Mouse (Mus musculus): ENCODE measurements around the gene Gm20388. TPM values are rescaled to one million over a fixed set of nuclear protein-coding genes. Genes with fewer than 3 reads are reported as not detected.

Gene Gm20388
- polyA plus RNA-seq, 1 experiment from 2014 or later: not detected

- peak overlapping the region; percentile 25 for H3K9ac ChIP-seq (ENCODE audit: low read length)
- no peaks in the 10 kb centered on the region for H3K27me3 ChIP-seq (ENCODE audit: control insufficient read depth, insufficient read depth, low read length)
- 43% methylated on average over 21 of the region's 21 CpGs for WGBS
- no peaks in the 10 kb centered on the region for H3K36me3 ChIP-seq (ENCODE audit: control insufficient read depth, insufficient read depth, low read length)
- peaks cover 43% of the 10 kb centered on the region for H3K4me1 ChIP-seq (ENCODE audit: control insufficient read depth, insufficient read depth, low read length)
- no peak overlapping the region for H3K4me3 ChIP-seq (ENCODE audit: low read depth, low read length)
- H3K27ac ChIP-seq (ENCODE audit: low read depth, low read length): no peak overlapping the region
- ATAC-seq (ENCODE audit: low FRiP score) (no peak), DNase-seq (ENCODE audit: low spot score, missing footprints) (peak; percentile 83)
- no peak overlapping the region for H3K4me2 ChIP-seq
- no peaks in the 10 kb centered on the region for H3K9me3 ChIP-seq (ENCODE audit: control insufficient read depth, low read length)
These were observed 350.9 kb downstream of the Gm20388 start for GRCm38 (mm10) chr8:120261338-120262120.

DNA sequence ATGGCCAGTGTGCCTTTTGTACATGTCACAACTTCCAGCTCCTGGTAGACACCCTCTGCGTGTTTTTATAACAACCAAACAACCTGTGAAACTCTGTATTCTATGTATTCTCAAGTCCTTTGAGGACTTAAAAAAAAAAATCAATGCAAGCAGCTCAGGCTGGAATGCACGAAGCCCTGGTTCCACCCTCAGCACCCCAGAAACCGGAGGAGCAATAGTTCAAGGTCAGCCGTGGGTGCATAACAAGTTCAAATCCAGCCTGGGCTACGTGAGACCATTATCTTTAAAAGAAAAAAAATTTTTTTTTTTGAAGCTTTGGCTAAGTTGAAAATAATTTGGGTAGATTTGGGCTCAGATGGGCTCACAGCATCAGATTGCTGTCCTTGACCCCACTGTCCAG, 353.2 kb downstream of the Gm20388 start:
- H3K27ac ChIP-seq (ENCODE audit: low read depth, low read length): no peak overlapping the region
- no peaks in the 10 kb centered on the region for H3K9me3 ChIP-seq (ENCODE audit: control insufficient read depth, low read length)
- peak; percentile 77 for DNase-seq (ENCODE audit: low spot score, missing footprints)
- WGBS: 94% methylated on average over 5 of the region's 5 CpGs
- no peak overlapping the region for H3K4me2 ChIP-seq
- no peaks in the 10 kb centered on the region for H3K27me3 ChIP-seq (ENCODE audit: control insufficient read depth, insufficient read depth, low read length)
- H3K4me1 ChIP-seq (ENCODE audit: control insufficient read depth, insufficient read depth, low read length): peaks cover 48% of the 10 kb centered on the region
- H3K36me3 ChIP-seq (ENCODE audit: control insufficient read depth, insufficient read depth, low read length): no peaks in the 10 kb centered on the region
- H3K4me3 ChIP-seq (ENCODE audit: low read depth, low read length): no peak overlapping the region
- H3K9ac ChIP-seq (ENCODE audit: low read length): no peak overlapping the region
- no peak for ATAC-seq (ENCODE audit: low FRiP score)

DNA sequence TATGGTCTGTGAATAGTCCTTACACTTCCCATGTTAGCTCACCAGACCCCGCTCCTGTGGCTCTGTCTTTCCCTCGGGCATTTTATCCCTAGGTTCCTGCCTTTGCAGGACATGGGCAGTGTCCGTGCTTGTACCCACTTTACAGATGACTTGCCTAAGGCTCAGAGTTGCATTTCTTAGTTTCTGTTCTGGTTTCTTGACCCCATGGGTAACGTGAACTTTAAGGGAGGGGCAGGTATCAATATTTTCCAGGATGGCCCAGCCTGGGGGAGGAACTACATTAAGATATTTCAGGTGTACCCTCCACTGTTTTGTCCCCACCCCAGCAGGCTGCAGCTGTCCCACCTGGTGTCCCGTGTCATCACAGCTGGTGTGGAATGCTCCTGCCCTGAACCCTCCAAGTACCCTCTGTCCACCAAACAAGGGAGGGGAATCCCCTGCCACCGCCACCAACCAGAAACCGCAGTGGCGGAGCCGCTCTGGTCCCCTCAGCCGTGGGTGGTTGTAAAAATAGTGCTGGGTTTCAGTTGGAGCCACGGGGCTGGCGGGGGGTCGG, 353.8 kb downstream of the Gm20388 start:
- ATAC-seq (ENCODE audit: low FRiP score): peak; percentile 41; the same call in 1 of the 2 replicates
- no peaks in the 10 kb centered on the region for H3K9me3 ChIP-seq (ENCODE audit: control insufficient read depth, low read length)
- no peaks in the 10 kb centered on the region for H3K27me3 ChIP-seq (ENCODE audit: control insufficient read depth, insufficient read depth, low read length)
- no peak overlapping the region for H3K4me3 ChIP-seq (ENCODE audit: low read depth, low read length)
- no peak for DNase-seq (ENCODE audit: low spot score, missing footprints)
- peaks cover 48% of the 10 kb centered on the region for H3K4me1 ChIP-seq (ENCODE audit: control insufficient read depth, insufficient read depth, low read length)
- H3K4me2 ChIP-seq: peak overlapping the region; percentile 10; the same call in 1 of the 2 replicates
- WGBS: 35% methylated on average over 13 of the region's 13 CpGs
- peak overlapping the region; percentile 90 for H3K27ac ChIP-seq (ENCODE audit: low read depth, low read length)
- no peaks in the 10 kb centered on the region for H3K36me3 ChIP-seq (ENCODE audit: control insufficient read depth, insufficient read depth, low read length)
- peak overlapping the region; percentile 58 for H3K9ac ChIP-seq (ENCODE audit: low read length)

- 9% methylated on average over 16 of the region's 16 CpGs for WGBS
- Histone ChIP-seq H3K9ac (ENCODE audit: low read length) (peak overlapping the region; percentile 58), H3K4me1 (ENCODE audit: control insufficient read depth, insufficient read depth, low read length) (peaks cover 48% of the 10 kb centered on the region), H3K27me3 (ENCODE audit: control insufficient read depth, insufficient read depth, low read length) (no peaks in the 10 kb centered on the region), H3K4me3 (ENCODE audit: low read depth, low read length) (no peak overlapping the region), H3K27ac (ENCODE audit: low read depth, low read length) (peak overlapping the region; percentile 90), H3K9me3 (ENCODE audit: control insufficient read depth, low read length) (no peaks in the 10 kb centered on the region), H3K4me2 (peak overlapping the region; percentile 10; the same call in 1 of the 2 replicates), H3K36me3 (ENCODE audit: control insufficient read depth, insufficient read depth, low read length) (no peaks in the 10 kb centered on the region)
- ATAC-seq (ENCODE audit: low FRiP score) (peak; percentile 61), DNase-seq (ENCODE audit: low spot score, missing footprints) (peak; percentile 95)
These were observed 354.4 kb downstream of the Gm20388 start for GRCm38 (mm10) chr8:120264944-120265453.

- DNase-seq (ENCODE audit: low spot score, missing footprints) (peak; percentile 95), ATAC-seq (ENCODE audit: low FRiP score) (peak; percentile 68)
- no peaks in the 10 kb centered on the region for H3K9me3 ChIP-seq (ENCODE audit: control insufficient read depth, low read length)
- peak overlapping the region; percentile 6; the same call in 1 of the 2 replicates for H3K4me2 ChIP-seq
- 8% methylated on average over 4 of the region's 4 CpGs for WGBS
- no peak overlapping the region for H3K4me3 ChIP-seq (ENCODE audit: low read depth, low read length)
- no peaks in the 10 kb centered on the region for H3K36me3 ChIP-seq (ENCODE audit: control insufficient read depth, insufficient read depth, low read length)
- H3K9ac ChIP-seq (ENCODE audit: low read length): peak overlapping the region; percentile 58
- no peaks in the 10 kb centered on the region for H3K27me3 ChIP-seq (ENCODE audit: control insufficient read depth, insufficient read depth, low read length)
- H3K4me1 ChIP-seq (ENCODE audit: control insufficient read depth, insufficient read depth, low read length): peaks cover 48% of the 10 kb centered on the region
- peak overlapping the region; percentile 90 for H3K27ac ChIP-seq (ENCODE audit: low read depth, low read length)
These were observed 354.8 kb downstream of the Gm20388 start for GRCm38 (mm10) chr8:120265471-120265870.

DNA sequence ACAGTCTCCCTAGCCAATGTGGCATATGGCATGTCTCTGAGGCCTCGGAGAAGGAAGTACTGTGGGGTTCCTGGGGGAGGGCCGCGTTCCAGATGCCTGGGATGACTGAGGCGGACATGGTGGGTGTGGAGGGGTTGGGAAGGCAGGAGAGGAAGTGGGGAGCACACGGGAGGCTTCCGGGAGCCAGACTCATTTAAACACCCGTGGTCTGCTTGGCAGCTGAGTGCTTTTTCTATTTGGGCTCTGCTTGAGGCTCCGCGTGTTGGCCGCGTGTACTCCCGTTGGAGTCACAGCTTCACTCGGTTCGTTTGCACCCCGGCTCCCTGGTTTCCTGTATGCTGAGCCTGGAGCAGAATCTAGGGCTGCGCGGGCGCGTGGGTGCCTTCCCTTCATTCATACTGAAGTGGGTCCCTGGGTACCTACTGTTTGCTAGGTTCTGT, 357.9 kb downstream of the Gm20388 start:
- 80% methylated on average over 19 of the region's 19 CpGs for WGBS
- peaks cover 36% of the 10 kb centered on the region for H3K4me1 ChIP-seq (ENCODE audit: control insufficient read depth, insufficient read depth, low read length)
- H3K27ac ChIP-seq (ENCODE audit: low read depth, low read length): no peak overlapping the region
- no peaks in the 10 kb centered on the region for H3K36me3 ChIP-seq (ENCODE audit: control insufficient read depth, insufficient read depth, low read length)
- H3K4me3 ChIP-seq (ENCODE audit: low read depth, low read length): no peak overlapping the region
- no peak overlapping the region for H3K9ac ChIP-seq (ENCODE audit: low read length)
- no peaks in the 10 kb centered on the region; the same call in none of the 2 replicates for H3K27me3 ChIP-seq (ENCODE audit: control insufficient read depth, insufficient read depth, low read length)
- no peaks in the 10 kb centered on the region for H3K9me3 ChIP-seq (ENCODE audit: control insufficient read depth, low read length)
- no peak overlapping the region for H3K4me2 ChIP-seq
- no peak for ATAC-seq (ENCODE audit: low FRiP score)
- no peak for DNase-seq (ENCODE audit: low spot score, missing footprints)

DNA sequence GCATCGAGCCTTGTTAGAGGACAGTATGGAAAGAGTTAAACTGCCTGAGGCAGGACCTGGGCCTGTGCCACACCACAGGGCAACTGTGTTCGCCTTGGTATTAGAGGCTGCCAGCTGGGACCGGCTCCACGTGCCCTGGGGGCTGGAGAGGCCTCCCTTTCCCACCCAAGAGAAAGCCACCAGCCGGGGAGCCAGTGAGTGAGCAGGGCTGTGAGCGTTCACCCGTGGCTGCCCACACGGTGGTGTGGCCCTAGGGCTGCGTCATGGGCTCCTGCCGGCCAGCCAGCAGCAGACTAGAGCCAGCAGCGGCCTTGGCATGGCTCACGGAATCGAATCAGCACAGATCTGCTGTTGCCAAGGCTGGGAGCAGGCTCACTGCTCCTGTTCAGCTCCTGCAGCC, 359.8 kb downstream of the Gm20388 start:
- Histone ChIP-seq H3K27me3 (ENCODE audit: control insufficient read depth, insufficient read depth, low read length) (no peaks in the 10 kb centered on the region; the same call in none of the 2 replicates), H3K9me3 (ENCODE audit: control insufficient read depth, low read length) (no peaks in the 10 kb centered on the region), H3K4me1 (ENCODE audit: control insufficient read depth, insufficient read depth, low read length) (peaks cover 31% of the 10 kb centered on the region), H3K4me3 (ENCODE audit: low read depth, low read length) (no peak overlapping the region), H3K36me3 (ENCODE audit: control insufficient read depth, insufficient read depth, low read length) (no peaks in the 10 kb centered on the region), H3K27ac (ENCODE audit: low read depth, low read length) (no peak overlapping the region), H3K4me2 (no peak overlapping the region), H3K9ac (ENCODE audit: low read length) (no peak overlapping the region)
- WGBS: 82% methylated on average over 13 of the region's 13 CpGs
- DNase-seq (ENCODE audit: low spot score, missing footprints) (no peak), ATAC-seq (ENCODE audit: low FRiP score) (no peak)

- peaks cover 3% of the 10 kb centered on the region for H3K27me3 ChIP-seq (ENCODE audit: control insufficient read depth, insufficient read depth, low read length)
- peaks cover 41% of the 10 kb centered on the region for H3K4me1 ChIP-seq (ENCODE audit: control insufficient read depth, insufficient read depth, low read length)
These were observed 362.8 kb downstream of the Gm20388 start for GRCm38 (mm10) chr8:120273430-120273829.

More at GRCm38 (mm10) chr8:120273430-120273829, 362.8 kb downstream of the Gm20388 start:
- Histone ChIP-seq H3K4me2 (no peak overlapping the region), H3K36me3 (ENCODE audit: control insufficient read depth, insufficient read depth, low read length) (no peaks in the 10 kb centered on the region), H3K9me3 (ENCODE audit: control insufficient read depth, low read length) (no peaks in the 10 kb centered on the region), H3K27ac (ENCODE audit: low read depth, low read length) (no peak overlapping the region), H3K4me3 (ENCODE audit: low read depth, low read length) (no peak overlapping the region), H3K9ac (ENCODE audit: low read length) (no peak overlapping the region)
- no peak for ATAC-seq (ENCODE audit: low FRiP score)
- DNase-seq (ENCODE audit: low spot score, missing footprints): no peak
- WGBS: 86% methylated on average over 4 of the region's 4 CpGs

Measured in midbrain, embryonic 11.5 days (tissue).